Mouse (Mus musculus): ENCODE data around the gene Zfp652.
"Not testable (repeated sequence)": the region's sequence is repeated elsewhere in the genome, so short reads cannot be mapped to it uniquely, and the experiment has no call there.

Gene Zfp652

GRCm38 (mm10) chr11:95712085-95712562, 349 bp upstream of the Zfp652 start:
- no peak for DNase-seq (ENCODE audit: low read depth, low spot score)

DNA sequence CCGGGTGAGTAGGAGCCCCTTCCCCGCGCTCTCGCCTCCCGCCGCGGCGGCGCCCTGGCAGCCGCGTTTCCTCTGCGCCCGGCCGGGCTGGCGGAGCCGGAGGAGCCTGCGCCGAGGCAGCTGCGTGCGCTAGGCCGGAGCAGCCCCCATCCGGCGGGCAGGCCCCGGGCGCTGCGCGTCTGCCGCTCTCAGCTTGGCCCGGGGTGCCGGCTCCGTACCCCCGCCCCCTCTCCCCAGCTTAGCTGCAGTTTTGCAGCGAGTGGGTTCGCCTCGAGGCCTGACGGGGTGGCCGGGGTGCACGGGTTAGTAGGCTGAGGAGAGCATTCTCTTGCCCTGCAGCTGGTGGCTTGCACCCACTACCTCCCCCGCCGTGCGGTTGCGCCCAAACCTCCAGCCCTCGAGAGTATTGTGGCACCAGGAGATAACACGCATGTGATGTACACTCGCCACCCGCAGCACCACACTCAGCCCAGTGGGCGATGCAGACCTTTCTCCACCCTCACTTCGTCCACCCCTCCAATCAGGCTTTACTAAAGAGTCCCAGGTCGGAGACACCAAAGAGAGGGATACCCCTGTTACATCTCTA, 845 bp downstream of the Zfp652 start:
- DNase-seq (ENCODE audit: low read depth, low spot score): peak; percentile 76

- DNase-seq (ENCODE audit: low read depth, low spot score): peak; percentile 77
Measured at GRCm38 (mm10) chr11:95713811-95714241, 1.4 kb downstream of the Zfp652 start.

DNA sequence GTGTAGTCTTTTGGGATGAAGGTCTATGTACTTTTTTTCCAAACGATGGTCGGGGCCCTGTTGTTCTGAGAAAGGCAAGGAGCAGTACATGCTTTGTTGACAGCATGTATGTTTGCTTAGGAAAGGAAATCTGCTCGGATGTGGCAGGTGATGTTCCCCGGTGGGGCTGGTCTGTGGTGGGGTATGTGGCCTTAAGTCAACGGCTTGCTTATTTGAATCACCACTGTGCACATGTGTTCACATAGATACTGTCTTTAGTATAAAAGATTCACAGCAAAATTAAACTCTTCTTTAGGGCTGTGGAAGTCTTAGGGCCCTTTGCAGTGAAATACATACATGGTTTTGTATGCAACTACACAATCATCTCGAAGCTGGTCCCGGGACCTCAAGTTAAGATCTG, 1.9 kb downstream of the Zfp652 start:
- peak; percentile 38 for DNase-seq (ENCODE audit: low read depth, low spot score)

DNA sequence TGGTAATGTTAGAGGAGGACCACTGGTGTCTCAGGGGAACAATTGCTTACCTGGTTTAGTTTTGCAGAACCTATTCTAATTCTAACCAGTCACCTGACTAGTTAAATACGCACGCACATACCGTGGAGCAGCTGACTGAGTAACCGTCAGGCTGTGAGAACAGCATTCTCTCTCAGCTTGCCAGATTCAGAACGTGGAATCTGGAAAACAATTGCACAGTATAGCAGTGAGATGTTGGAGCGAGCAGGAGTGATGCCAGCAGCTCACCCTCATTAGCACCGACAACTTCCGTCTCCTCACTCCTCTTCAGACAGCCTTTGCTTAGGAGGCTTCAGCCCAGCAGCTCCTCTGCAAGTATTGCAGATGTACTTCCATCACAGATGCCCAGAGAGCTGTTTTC, 3.7 kb downstream of the Zfp652 start:
- DNase-seq (ENCODE audit: low read depth, low spot score): no peak

- DNase-seq (ENCODE audit: low read depth, low spot score): no peak
Measured at GRCm38 (mm10) chr11:95719356-95719755, 6.9 kb downstream of the Zfp652 start.

DNA sequence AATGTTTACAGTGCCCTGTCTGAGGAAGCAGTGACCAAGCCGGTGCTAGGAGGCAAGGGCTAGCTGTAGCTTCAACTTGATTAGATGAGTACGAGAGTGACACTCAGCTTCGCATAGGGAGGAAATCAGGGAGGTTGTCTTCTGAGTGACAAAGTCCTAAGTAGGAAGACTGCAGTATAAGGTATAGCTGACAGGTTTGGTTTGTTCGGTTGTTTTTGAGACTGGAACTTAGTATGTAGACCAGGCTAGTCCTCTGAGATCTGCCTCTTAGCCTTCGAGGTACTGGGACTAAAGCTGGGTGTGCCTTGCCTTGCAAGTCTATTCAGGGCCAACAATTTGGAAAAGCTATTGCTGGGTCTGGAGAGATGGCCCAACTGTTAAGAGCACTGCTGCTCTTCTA, 10.8 kb downstream of the Zfp652 start, which contains the start of gene B130006D01Rik:
Gene B130006D01Rik, plus strand, starts transcription at position 301 of the 400 bp plus-strand sequence.
- no peak for DNase-seq (ENCODE audit: low read depth, low spot score)

DNA sequence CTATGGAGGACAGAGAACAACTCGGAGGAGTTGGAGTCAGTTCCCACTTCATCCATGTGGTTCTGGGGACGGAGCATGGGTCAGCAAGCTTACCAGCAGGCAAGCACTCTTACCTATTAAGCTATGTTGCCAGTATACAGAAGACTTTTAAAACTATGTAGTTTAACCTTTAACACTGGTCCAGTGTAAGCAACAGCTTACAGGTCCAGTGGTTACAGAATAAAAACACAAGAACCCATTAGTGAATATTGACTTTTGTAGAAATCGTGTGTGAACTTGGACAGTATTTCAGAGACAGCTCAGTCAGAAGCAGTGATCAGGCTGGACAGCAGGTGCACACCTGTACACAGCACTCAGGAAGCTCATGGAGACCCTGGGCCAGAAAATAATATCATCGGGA, 12.0 kb downstream of the Zfp652 start:
- no peak for DNase-seq (ENCODE audit: low read depth, low spot score)

DNA sequence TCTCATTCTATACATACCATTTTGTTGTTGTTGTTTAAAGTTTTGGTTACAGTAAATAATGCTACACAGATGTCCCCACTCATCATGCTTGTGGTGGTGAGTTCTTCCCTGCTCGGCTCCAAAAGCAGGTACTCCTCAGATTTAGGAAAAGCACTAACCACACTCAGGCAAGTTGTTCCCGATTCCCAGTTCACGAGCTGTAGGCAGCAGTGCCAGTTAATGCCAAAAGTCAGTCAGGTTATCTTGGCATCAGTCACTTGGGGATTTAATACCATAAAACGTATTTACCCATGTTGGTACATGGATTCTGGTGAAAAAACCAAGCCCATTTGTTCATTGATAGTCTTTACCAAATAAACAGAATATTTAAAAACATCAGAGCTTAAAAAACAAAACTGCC, 13.7 kb downstream of the Zfp652 start:
- no peak for DNase-seq (ENCODE audit: low read depth, low spot score)

DNA sequence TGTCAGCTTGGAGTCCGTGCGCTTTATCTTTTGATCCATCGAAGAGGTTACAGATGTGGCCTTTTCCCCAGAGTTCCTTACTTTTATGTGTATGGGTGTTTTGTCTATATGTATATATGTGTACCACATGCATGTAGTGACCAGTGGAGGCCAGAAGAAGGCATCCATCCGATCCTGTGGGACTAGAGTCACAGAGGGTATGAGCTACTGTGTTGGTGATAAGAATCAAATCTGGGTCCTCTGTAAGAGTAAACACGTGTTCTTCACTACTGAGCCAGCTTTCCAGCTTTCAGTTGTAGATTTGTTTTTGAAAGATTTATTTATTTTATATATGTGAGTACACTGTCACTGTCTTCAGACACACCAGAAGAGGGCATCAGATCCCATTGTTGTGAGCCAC, 15.5 kb downstream of the Zfp652 start:
- DNase-seq (ENCODE audit: low read depth, low spot score): no peak

DNA sequence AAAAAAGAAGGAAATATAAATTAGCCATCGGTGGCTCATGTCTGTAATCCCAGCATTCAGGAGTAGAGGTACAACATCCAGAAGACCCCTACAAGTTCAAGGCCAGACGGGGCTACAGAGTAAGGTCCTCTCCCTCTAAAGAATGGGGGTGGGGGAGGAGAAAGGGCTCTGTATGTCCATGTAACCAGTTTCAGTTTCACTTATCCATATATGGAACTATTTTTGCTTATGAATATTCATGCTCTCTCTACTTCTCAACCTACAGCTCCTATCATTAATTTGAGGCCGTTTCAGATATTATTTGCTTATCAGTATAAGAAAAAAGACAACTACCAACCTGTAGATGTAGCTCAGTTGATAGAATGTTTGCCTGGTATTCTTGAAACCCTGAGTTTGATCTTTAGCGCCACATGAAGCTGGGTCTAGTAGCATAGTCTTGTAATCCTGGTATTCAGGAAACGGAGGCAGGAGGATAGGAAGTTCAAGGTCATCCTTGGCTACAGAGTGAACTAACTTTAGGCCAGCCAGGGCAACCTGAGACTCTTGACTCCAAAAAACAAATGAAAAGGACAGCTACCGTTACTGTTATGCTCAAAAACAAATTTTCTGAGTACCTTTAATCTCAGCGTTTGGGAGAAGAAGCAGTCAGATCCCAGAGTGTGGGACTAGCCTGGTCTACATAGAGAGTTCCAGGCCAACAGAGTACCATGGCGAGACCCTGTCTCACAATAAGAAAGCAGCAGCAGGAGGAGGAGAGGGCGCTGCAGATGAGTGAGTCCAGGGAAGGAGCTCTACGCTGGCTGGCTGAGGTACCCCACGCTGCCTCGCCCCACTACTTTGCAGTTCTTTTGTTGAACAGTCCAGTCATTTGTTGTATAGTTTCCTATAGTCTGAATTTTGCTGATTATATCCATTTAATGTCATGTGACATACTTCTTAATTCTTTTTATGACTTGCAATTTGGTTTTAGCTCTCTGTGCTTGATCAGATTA, 16.7 kb downstream of the Zfp652 start:
- DNase-seq (ENCODE audit: low read depth, low spot score): peak; percentile 33

DNA sequence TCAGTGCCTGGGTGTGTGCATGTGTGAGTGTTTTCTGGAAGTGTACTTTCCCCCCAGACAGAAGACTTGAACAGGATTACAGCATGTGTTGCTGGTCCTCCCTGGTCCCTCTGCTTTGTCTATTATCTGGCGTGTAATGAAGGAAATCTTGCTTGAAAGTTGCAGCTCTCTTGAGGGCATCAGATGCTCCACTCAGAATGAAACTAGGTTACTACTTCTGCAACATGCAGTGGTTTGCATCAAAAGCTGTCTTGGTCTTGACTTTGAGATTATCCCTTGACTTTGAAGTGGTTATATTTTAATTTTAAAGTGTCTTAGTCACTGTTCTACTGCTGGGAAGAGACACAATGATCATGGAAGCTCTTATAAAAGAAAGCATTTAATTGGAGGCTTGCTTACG, 22.0 kb downstream of the Zfp652 start:
- peak; percentile 27 for DNase-seq (ENCODE audit: low read depth, low spot score)

DNA sequence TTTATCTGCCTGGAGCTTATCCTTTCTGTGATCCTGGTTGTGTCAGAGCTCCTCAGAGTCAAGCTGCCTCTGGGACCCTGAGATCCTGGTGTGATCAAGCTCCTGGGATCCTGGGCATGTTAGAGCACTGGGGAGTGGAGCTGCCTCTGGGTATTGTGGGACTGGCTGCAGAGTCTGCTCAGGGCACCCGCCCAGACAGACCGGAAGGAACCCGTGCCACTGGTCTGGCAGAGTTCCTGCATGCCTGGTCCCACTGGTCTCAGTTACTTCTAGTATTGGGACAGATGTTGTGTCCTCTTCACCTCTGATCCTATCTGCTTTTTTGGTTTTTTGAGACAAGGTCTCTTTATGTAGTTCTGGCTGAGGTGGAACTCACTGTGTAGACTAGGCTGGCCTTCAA, 25.3 kb downstream of the Zfp652 start:
- no peak for DNase-seq (ENCODE audit: low read depth, low spot score)

GRCm38 (mm10) chr11:95744521-95744920, 32.0 kb downstream of the Zfp652 start:
- DNase-seq (ENCODE audit: low read depth, low spot score): no peak

GRCm38 (mm10) chr11:95746821-95747220, 34.3 kb downstream of the Zfp652 start:
- DNase-seq (ENCODE audit: low read depth, low spot score): no peak

GRCm38 (mm10) chr11:95748331-95748730, 35.9 kb downstream of the Zfp652 start:
- DNase-seq (ENCODE audit: low read depth, low spot score): peak; percentile 7

GRCm38 (mm10) chr11:95749619-95750018, 37.1 kb downstream of the Zfp652 start:
- DNase-seq (ENCODE audit: low read depth, low spot score): no peak

GRCm38 (mm10) chr11:95750995-95751394, 38.5 kb downstream of the Zfp652 start:
- DNase-seq (ENCODE audit: low read depth, low spot score): peak; percentile 69

GRCm38 (mm10) chr11:95755137-95755536, 42.7 kb downstream of the Zfp652 start:
- DNase-seq (ENCODE audit: low read depth, low spot score): not testable (repeated sequence)

- no peak for DNase-seq (ENCODE audit: low read depth, low spot score)
Measured at GRCm38 (mm10) chr11:95760521-95760920, 48.0 kb downstream of the Zfp652 start.

- DNase-seq (ENCODE audit: low read depth, low spot score): no peak
Measured at GRCm38 (mm10) chr11:95762996-95763395, 50.5 kb downstream of the Zfp652 start.

- DNase-seq (ENCODE audit: low read depth, low spot score): no peak
Measured at GRCm38 (mm10) chr11:95764806-95765205, 52.3 kb downstream of the Zfp652 start.

DNA sequence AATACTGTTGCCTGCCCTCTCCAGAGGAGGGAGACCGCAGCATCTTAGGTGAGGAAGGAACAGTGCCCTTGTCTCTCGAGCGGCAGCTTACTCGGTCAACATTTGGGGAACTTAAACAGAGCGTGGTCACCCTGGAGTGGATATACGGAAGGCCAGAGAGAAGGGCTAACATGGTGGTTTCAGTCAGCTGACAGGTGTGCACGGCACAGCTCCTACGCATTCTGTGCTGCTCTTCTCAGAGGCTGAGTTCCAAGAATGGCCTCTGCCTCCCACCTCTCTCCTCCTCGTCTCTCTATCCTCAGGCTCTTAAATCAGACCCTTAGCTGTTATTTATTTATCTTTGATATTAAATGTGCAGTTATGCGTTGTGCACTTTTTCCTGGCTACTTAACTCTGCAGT, 52.9 kb downstream of the Zfp652 start:
- no peak for DNase-seq (ENCODE audit: low read depth, low spot score)
